Mouse (Mus musculus) frontal cortex, postnatal 10 days (tissue): ENCODE measurements around the gene Pla2g2c.

Source experiments
- DNase-seq, 2 experiments: peaks; one replicate each; pipeline ENCODE4 v3.0.0; 2022; ENCODE audit warnings: low spot score in 2 of 2, mixed read lengths in 1 of 2

Pla2g2c gene

DNA sequence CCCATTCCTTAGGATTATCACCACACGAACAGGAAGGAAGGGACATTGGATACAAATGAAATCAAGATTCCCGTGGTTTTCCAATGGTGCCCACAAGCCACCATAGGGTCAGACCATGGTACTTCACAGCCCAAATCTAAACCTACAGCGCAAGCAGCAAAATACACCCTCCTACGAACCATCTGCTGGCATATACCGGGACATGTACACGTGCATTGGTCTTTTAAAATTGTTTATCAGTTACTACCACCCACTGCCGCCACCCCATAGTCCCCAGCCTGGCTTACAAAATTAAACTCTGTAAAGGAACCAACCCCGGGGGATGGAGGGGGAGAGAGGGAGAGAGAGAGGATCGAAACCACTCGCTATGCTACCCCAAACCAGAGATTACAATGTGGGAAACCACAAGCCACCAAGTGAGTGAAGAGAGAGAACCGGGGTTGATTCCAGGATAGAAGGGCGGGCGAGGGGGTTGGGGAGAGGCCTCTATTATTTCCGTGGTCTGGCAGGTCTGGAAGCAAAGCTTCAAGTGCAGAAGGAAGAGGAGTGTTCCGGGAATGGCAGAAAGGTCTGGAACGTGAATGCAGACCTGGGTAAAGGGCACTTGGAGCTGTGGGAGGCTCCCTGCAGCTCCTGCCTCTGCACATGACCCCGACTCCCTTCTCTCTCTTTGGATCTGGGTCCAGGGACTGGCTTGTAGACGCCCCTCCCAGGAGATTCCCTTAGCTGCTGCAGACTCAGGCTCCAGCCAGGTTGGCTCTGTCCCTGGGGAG is at the start of gene Pla2g2c:
Gene Pla2g2c (plus strand): TSS at position 439 of the 773 bp plus-strand sequence.
- peak in 1 of 2 experiments; percentile 28 for DNase-seq

DNA sequence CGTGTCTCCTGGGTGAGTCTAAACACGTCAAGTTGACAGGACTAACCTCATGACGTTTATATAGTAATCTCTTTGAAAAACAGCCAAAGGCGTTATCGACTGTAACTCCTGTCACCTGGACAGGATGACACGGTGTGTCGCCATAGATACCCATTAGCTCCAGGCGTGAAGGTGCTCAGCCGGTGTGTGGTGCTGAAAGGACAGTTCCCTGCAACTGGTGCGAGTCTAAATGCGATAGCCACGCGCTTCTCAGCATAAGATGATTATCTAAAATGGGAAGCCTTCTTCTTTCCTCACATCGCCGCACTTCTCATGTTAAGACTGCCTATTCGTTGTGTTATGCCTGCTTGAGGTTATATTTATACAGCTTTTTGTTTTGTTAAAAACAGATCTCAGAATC is 48.1 kb upstream of the Pla2g2c start:
- DNase-seq = no peak

DNA sequence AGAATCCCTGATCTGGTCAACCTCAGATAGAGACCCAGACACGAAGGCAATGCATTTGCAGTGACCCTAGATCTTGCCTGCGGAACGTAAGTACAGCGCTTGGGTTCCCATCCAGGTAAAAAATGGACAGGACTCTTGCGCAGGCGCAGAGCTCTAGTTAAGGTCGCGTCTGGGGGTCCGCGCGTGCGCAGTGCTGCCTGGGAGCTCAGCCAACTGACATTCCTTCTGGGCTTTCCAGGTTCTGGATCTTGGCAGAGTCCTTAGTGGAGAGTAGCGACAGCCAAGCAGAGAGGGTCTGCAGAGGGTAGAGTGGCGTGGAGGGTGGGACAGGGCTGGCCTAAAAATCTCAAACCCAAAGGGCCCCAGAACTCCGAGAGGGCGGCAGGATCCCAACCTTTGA is 47.0 kb upstream of the Pla2g2c start:
- DNase-seq = peak; percentile 62 to 78

DNA sequence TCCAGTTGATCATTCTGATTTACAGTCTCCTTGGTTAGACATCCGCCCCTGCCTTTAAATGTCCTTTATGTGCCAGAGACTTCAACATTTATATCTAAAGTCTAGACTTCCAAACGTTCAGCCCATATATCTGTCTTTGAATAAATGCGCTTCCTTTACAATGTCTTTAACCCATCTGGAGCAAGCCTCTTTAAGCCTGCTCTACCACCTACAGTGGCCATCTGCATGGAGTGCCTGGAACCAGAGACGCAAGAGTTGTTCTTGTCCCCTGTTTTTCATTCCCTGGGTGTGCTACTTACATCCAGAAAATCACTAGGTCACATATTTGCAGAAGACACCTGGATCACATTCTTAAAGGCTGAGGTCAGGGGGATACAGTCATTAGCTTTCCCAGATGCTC is 44.5 kb upstream of the Pla2g2c start:
- no peak for DNase-seq

DNA sequence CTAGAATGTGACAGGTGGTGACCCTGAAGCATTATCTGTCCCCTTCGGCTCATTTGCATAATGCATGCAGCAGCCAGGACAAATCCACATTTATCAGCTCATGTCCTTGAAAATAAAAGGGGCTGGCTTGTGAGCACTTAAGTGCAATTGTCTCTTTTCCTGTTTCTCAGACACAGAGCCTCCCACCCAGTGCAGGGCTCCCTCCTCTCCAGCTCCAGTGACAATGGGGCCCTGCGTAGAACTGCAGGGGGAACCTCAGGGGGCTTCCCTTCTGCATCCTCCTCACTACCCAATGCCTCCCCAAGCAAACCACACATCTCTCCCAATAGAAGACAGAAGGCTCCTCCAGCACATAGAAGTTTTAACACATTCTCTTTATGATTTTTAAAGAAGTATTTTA is 41.8 kb upstream of the Pla2g2c start:
- DNase-seq = no peak

DNA sequence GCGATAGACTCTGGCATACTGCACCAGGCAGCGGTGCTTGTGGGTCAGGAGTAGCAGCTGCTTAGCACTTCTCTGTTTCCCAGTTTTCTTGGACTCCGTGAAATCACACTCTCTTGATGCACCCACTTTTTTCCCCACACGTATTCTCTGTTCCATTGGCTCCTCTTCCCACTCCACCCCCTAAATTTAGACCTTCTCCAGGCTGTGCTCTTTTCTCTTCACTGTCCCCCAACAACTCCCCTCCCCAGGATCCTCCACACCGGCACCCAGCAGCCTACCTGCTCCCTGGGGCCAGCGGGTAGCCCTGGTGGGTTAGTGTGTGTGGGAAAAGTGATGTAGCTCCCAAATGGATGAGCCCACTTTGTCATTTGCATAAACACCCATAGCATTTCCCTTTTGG is 38.8 kb upstream of the Pla2g2c start:
- peak in 1 of 2 experiments; percentile 35 for DNase-seq

DNA sequence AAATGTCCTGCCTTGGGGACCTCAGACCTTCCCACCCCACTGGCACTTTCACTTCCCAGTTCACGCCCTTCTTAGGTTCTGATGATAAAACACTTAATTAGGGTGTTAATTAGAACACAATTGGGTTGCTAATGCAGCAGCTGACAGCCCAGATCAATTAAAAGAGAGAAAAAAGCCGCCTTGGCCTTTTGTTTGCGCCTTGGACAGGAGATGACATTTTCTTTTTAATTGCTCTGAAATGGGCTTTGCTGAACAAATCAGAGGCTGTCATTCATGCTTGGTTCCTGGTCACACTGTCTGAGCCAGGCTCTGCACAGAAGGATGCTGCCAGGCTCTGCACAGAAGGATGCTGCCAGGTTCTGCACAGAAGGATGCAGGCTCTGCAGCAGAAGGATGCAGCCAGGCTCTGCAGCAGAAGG is 35.5 kb upstream of the Pla2g2c start:
- DNase-seq = no peak

DNA sequence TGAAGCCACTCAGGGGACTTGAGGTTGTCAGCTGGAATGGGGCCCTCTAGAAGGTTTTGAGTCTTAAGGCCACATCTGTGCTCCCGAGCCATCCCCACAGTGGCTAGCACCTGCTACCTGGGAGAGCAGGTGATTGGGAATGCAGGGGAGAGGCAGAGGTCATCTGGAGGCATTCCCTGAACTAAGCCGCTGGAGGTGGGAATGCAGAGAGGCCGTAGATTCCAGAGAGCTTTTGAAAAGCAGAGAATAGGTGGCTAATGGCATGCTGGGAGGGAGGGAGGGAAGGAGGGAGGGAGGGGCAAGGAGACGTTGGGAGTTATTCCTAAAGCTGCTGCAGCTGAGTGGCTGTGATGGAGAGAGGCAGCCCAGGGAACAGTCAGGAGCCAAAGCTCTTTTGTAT is 34.0 kb upstream of the Pla2g2c start:
- no peak for DNase-seq

DNA sequence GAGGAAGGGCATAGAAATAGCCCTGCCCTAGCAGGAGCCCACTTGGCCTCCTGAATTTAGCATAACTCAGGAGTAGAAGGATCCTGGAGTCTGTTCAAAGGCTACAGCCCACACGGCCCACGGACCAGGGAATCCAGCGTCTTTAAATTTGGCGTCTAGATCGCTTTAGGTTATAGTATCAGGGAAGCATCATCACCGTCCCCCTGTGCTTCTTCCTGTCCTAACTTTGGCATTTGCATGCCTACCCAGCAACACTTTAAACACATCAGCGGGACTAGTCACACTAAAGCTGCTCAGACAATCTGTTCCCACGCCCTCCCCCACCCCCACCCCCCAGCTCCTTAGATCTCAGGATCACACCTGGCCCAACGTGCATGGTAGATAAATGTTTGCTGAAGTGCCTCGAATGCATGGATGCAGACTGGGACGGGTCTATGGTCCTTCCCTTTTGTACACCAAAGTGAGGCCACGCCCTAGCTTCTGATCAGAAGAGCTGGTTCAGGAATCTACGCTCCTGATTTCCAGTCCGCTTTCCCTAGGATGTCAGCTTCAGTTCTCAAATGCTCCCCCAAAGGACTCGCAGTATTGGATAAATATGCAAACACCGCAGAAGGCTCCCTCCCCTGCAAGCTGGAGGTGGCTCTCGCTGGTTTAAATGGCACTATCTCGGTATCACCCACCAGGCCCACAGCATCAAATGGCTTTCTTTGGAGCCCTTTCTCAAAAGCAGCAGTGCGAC is 33.0 kb upstream of the Pla2g2c start:
- peak in 1 of 2 experiments; percentile 39 for DNase-seq

DNA sequence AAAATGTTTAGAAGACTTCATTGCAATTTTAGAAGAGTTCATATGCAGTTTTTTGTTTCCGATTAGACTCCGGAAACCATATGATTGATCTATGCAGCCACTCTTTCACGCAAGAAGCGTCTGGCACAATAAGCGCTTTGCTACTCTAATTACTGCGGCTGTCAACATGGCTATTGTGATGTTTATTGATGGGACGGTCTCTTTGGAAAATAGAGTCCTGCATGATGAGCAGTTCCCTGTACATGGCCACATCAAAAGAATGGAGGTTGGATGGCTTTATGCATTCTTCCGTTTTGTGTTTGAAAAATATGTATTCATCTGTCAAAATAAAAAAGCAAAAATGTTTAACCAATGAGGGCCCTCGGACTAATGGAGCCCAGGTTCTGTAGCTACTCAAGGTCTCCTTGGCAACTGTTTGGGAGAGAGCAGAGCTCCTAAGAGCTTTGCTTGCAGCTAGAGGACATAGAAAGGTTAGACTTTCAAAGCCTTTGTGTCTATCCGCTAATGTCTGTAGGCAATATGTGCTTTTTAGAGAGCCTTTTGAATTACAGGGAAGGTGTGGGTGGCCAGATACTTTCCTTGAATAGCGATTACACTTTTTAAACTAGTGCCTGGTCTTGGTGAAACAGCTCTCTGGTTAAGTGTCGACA is 31.4 kb upstream of the Pla2g2c start:
- no peak for DNase-seq

DNA sequence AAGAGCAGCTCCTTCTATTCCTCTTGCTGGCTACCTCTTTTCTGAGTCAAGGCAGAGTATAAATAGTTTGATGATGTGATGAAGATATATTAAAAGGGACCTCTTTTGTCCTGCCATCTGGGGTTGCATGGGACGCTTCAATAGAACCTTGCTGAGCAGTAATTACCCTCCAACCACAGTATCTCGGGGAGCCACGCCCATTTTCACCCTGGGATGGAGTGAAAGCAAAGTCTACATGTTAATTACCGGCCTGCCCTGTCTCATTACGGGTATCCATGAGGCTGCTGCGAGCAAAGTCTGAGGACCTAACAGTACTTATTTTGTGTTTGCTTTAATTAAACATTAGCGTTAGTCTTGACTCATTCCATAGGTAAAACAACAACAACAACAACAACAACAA is 27.9 kb upstream of the Pla2g2c start:
- no peak for DNase-seq

DNA sequence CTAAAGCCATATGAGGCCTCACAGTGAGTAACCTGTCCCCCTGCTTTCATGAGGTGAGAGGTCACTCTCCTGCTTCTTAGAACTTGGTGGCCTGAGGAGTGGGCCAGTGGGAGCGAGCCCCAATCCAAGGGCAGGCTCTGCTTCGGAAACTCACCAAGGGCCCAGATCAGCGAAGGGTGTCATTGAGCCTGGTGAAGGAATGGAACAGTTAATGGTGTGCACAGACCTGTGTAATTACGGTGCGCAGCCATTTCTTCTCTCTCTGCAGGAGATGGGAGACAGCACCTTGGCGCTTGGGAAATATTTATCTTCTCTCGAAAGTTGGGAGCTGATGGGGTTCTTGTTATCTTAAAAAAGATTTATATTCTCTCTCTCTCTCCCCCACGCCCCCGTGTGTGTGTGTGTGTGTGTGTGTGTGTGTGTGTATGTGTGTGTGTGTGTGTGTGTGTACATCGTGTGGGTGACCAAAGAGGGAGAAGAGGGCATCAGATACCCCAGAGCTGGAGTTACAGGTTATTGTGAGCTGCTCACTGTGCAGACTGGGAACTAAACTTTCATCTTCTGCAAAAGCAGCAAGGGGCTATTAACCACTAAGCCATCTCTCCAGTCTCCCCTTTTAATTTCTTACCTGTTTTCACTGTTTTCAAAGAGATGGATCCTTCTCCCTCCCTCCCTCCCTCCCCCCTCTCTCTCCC is 27.3 kb upstream of the Pla2g2c start:
- no peak for DNase-seq

DNA sequence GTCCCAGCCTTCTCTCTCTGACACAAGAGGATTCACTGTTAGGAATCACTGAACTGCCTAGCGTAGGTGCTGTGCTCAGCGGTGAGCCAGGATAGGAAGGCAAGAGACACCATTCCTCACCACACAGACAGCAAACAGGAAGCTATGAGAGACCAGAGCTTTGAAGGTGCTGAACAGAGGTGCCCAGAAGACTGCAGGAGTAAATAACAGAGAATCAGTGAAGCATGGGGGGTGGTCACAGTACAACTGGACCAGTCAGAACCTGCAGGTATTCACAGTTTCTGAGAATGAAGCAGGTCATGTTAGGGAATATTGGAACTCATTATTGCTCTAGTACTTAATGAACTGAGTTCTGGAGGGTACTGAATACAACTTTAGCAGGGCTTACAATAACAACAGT is 26.3 kb upstream of the Pla2g2c start:
- no peak for DNase-seq

DNA sequence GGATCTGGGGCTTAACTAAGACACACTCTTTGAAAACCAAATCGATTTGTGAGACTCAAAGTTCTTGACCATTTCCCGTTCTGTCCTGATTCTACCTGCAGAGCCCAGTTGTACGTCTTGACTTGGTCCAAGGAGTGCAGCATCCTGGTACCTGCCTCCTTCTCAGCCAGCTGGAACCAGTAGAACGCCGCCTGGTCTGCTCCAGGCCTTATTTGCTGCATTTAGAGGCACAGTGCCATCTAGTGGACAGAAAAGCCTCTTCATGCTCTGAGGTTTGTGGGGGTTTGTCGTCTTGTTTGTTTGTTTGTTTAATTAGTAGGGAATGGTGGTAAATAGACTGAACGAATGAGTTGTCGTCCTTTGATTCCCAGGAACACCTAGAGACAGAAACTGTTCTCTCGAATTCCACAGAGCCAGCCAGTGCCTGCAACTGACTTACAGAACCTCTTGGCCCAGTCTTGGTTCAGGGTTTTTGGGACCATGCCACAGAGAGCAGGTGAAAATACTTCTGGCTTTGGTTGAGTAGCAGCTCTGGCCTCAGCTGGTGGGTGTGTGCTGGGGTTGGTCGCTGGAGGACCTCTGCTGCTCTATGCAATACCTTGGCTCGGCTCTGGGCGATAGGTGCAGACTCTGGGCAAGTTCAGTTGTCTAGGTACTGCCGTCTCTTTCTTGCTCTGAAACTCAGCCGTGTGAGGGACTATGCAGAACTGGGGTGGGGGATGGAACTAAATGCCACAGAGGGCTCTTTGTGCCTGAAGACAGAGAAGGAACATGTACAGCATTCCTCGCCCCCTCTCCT is 24.2 kb upstream of the Pla2g2c start:
- peak in 1 of 2 experiments; percentile 58 for DNase-seq

DNA sequence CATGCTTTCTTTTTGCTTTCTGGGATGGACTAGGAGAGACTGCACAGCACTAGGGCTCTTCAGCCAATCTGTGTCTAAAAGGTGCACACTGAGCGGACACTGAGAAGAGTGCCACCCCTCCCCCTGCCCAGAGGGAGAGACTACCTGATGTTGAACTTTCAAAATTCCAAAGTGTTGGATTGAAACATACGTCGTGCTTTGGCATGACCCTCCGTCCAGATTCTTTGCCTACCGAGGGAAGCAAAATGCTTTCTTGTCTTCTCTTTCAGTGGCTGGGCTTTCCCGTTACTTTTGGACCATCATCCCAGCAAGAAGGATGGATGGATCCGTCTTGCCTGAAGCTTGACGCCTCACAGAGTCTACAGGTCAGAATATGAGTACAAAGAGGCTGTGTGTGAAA is 23.5 kb upstream of the Pla2g2c start:
- DNase-seq = no peak

DNA sequence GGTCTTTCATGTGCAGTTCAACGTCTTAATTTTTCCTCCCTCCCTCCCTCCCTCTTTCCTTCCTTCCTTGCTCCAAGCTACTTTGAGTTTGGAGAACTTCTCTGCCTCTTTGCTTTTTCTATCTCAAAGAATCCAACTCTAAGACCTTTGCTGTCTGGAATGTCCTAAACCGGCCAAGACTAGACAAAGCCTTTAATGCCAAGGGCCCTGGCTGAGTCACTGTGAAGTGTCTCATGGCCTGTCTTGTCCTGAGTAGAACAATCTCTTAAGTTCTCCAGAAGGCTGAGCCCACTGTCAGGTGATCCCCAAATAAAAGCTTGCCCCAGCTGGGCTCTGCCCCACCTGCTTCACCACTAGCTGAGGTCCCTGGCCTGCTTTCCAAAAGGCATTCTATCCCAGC is 22.6 kb upstream of the Pla2g2c start:
- no peak for DNase-seq

DNA sequence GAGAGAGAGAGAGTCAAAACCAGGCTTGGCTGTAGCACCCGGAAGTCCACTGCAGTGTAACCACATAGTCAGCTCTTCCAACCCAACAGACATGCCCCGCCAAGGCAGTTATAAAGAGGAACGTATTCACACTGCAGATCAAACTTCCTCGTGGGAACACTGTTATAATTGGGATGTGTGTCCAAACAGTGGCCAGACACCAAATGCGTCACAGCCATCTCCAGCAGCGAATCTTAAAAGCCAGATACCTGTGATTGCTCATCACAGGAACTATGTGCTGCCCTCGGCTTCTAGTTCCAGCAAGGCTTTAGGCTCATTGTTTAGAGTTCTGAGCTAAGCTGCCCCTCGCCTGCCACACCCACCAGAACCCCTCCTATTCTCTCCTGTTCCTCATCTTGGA is 22.1 kb upstream of the Pla2g2c start:
- DNase-seq = no peak

DNA sequence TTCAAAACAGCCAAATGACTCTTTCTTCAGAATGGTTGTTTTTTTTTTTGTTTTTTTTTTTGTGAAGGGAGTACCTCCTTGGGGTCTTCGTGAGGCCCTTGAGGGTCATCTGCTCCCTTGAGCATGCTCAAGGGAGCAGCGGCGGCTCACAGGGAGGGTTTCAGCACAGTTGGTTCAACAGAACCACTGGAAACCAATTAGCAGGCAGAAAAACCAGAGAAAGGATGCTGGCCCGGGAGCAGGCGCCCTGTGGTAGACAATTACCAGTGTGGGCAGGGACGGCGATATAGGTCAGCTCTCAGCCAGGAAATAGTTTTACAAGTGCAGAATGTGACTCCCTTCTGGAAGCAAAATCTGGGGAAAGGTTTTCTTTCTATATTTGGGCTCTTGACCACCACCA is 21.0 kb upstream of the Pla2g2c start:
- no peak for DNase-seq

DNA sequence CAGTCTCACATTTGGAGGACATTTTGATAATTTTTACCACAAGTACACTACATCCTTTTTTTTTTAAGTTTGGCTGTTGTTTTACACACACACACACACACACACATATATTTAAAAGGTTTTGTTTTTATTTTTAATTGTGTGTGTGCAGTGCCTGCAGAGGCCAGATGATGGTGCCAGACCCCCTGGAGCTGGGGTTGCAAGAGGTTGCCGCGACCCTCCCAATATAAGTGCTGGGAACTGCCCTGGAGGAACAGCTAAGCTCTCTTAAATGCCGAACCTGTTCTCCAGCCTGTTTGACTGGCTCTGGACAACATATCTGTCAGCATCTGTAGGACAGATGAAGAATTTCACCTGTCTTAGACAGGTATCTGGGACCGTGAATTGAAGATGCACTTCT is 20.4 kb upstream of the Pla2g2c start:
- no peak for DNase-seq

DNA sequence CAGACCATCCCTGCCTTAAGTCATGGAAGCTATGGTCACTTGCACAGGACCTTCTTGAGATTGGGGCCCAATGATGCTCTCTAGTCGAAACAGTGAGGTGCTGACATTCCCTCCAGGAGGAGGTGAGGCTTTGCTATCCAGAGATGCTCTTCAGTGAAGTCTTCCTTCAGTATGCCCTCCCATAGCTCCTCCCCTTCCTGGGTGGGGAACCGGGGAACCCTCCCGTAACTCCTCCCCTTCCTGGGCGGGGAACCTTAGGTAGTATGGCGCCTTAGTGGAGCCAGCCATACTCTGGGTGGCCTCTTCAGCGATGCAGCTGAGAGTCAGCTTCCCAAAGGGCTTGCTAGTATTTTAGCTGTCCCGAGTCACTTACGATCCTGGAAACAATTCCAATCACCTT is 18.0 kb upstream of the Pla2g2c start:
- no peak for DNase-seq

DNA sequence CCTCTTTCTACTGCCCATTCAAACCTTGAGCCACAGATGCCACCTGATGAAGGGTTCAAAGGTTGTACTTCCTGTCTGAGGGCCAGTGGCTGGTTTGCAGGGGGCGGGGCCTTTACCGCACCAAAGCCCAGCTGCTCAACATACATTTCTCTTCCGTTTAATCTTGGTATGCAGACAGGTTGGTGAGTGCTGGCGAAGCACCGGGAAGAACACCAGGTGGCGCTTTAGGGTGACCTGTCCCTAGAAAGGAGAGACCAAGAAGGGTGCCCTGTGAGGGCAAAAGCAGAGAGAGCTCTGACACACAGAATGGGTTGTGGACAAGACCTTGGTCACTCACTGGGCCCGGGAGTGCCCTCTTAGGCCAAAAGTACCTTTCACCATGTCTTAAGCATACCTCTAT is 16.0 kb upstream of the Pla2g2c start:
- DNase-seq = no peak
